Mouse (Mus musculus) frontal cortex, adult (tissue): ENCODE results near the gene Smg9.
"Not testable (repeated sequence)": the region's sequence is repeated elsewhere in the genome, so short reads cannot be mapped to it uniquely, and the experiment has no call there.

Experiments used
- ATAC-seq: cut with Nextera tagmentation; 2 replicates; pipeline ENCODE4 v1.9.2; 2017; ENCODE audit warnings: mild to moderate bottlenecking, moderate library complexity, mixed read lengths; ENCODE audit not compliant: low TSS enrichment

Smg9 gene

GRCm38 (mm10) chr7:24377091-24377865 lies 22.1 kb upstream of the Smg9 start:
- no peak for ATAC-seq

- no peak for ATAC-seq
Measured at GRCm38 (mm10) chr7:24378049-24378701, 21.2 kb upstream of the Smg9 start.

DNA sequence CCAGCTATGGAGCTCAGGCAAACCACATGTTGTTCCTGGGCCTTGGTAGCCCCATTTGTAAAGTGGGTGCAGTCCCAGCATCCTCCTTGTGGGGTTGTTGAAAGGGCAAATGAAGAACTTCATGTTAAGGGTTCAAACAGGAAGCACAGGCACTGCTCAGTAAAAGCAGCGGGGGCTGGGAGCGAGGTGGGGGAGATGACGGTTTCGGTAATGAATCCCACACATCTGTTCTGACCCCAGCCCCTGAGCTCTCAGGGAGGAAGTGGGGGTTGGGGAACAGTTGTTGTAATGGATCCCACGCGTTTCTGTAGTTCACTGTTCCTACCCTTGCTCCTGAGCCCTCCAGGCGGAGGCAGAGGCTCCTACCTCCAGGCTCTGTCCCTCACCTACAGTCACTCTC lies 19.5 kb upstream of the Smg9 start:
- ATAC-seq = no peak

DNA sequence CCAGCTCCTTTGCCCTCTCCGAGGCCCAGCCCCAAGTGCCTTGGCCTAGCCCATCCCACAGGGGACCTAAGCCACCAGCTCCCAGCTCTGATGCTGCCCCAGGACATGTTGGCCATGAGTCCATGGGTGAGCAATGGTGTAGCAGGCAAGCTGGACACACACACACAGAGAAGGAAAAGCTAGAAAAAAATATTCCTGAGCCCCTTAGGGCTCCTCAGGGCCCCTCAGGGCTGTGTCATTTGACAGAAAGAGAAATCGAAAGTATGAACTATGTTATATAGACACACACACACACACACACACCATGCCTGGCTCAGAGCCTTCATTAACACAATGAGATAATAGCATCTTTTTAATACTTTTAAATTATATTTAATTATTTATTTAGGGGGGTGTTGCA lies 19.0 kb upstream of the Smg9 start:
- ATAC-seq = no peak

DNA sequence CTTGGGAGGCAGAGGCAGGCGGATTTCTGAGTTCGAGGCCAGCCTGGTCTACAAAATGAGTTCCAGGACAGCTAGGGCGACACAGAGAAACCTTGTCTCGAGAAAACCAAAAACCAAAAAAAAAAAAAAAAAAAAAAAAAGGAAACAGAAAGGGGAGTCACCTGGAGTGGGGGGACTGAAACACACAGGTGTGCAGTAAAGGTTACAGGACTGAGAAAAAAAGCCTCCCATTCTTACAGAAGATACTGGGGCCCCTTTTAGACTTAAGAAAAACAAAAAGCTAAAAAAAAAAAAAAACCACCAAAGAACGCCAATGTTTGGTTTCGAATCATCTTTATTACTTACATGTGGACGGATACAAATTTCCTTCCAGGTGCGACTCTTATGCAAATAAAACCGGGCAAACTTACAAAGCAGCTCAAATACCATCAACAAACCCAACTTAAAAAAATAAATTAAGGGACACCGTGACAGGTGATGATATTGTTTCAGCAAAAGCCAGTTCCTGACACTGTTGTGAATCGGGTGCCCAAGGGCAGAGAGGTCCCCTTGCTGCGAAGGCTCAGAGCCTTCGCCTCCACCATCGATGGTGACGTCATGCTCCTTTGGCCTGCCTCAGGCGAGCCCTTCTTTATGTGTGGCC lies 16.6 kb upstream of the Smg9 start:
- no peak for ATAC-seq

- ATAC-seq = no peak
Measured at GRCm38 (mm10) chr7:24384070-24384469, 15.3 kb upstream of the Smg9 start.

DNA sequence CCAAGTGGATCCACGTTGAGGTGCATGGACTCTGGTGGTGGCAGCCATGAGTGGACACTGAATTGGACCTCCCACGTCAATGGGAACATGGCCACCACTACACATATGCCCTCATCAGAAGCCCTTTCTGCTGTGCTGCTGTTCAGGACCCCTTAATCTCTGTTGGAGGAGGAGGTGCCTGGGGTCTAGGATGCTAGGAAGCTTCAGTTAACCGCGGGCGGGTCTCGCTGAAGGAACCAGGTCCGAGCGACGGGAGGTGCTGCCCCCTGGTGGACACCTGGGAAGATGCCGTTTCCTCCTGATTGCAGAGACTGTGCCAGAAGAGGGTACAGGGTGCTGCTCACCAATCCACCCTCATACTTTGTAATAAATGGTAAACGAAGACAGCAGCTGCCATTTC lies 14.6 kb upstream of the Smg9 start:
- ATAC-seq = peak; percentile 72; the same call in 1 of the 2 replicates

- no peak for ATAC-seq
Measured at GRCm38 (mm10) chr7:24387059-24387556, 12.3 kb upstream of the Smg9 start.

GRCm38 (mm10) chr7:24389516-24390187 lies 9.8 kb upstream of the Smg9 start:
- ATAC-seq = no peak

GRCm38 (mm10) chr7:24390512-24390911 lies 8.9 kb upstream of the Smg9 start:
- no peak for ATAC-seq

- ATAC-seq = peak; percentile 52; the same call in 1 of the 2 replicates
Measured at GRCm38 (mm10) chr7:24391077-24391476, 8.3 kb upstream of the Smg9 start.

GRCm38 (mm10) chr7:24391687-24392086 lies 7.7 kb upstream of the Smg9 start:
- ATAC-seq = no peak

DNA sequence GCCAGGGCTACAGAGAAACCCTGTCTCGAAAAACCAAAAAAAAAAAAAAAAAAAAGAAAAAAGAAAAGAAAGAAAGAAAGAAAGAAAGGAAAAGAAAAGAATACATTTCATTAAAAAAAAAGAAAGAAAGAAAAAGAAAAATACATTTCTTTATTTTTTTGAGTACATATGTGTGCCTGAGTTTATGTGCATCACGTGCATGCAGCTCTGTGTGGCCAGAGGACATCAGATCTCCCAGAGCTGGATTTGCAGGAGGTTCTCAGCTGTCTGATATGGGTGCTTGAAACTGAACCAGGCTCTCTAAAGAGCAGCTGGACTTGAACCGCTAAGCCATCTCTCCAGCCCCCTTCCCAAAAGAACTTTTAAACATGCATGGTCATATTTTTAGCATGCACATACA lies 5.4 kb upstream of the Smg9 start:
- no peak for ATAC-seq

GRCm38 (mm10) chr7:24394475-24395161 lies 4.8 kb upstream of the Smg9 start:
- ATAC-seq = no peak

DNA sequence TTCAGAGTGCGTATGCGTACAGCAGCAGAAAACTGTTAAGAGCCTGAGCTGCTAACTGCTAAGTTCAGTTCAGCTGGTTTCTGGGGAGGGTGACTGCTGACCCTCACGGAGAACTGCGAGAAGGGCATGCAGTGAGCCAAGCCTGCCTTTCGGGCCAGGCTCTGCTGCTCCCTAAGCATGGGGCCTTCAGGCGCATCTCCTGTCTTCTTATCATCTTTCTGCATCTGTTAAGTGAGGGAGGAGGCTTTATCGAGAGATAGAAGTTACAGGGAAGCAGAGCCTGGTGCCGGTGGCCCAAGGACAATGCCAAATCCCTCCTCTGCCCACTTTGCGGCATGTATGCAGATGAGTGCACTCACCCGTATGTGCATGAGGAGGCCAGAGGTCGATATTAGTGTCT lies 2.6 kb upstream of the Smg9 start:
- no peak for ATAC-seq

DNA sequence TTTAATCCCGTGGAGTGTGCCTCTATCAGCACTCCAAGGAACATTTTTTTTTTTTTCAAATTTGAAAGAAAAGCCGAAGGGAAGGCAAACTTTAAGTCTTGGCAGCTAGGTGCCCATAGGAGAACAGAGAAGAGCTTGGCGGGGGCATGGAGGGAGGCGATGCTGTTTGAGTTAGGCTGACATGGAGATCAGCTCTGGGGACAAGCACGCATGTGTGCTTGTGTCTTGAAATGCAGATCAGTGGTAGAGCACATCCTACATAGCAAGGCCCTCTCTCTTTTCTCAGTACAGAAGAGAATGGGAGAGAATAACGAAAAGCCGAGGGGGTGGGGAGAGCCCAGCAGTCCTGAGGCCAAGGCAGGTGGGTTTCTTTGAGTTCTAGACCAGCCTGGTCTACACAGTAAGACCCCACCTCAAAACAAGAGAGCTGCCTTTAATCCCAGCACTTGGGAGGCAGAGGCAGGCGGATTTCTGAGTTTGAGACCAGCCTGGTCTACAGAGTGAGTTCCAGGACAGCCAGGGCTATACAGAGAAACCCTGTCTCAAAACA lies 980 bp upstream of the Smg9 start:
- no peak for ATAC-seq

GRCm38 (mm10) chr7:24400082-24400452 lies 648 bp downstream of the Smg9 start:
- 0 out of 2 replicates have a peak, but pooled peaks have one; percentile 4 for ATAC-seq

DNA sequence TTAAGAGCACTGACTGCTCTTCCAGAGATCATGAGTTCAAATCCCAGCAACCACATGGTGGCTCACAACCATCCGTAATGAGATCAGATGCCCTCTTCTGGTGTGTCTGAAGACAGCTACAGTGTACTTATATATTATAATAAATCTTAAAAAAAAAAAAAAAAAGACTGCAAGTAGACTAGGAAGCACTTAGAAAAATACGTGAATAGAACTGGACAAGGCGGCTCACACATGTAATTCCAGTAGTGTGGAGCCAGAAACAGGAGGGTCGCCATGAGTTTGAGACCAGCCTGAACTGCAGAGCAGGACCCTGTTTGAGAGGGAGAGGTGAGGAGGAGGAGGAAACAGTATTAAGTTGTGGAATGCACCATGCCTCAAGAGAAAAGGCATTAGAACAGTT lies 1.1 kb downstream of the Smg9 start:
- not testable (repeated sequence) for ATAC-seq

DNA sequence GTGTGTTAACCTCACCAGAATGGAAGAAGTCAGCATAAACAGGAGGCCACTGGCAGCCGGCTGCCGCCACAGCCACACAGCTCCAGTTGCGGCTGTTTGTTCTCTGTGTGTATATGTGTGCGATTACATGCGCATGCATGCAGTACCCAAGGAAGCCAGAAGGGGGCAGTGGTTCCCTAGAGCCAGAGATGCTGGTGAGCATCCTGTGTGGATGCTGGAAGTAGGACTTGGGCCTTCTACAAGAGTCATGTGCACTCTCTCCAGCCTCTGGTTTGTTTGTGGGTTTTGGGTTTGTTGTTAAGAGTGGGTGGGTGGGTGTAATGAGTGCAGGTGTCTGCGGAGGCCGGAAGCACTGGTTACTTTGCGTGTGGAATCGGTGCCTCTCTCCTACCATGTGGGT lies 3.4 kb downstream of the Smg9 start:
- ATAC-seq = no peak

GRCm38 (mm10) chr7:24405649-24406048 lies 6.2 kb downstream of the Smg9 start:
- no peak for ATAC-seq
